Mouse (Mus musculus): ENCODE measurements at regions not wholly inside any gene's neighbourhood (a gene's known extent, or its start where the extent isn't known, plus 50 kb on each side); places are given as distances from the start of the nearest gene placed in this dataset.
A peak's percentile ranks its signal among the peaks of the same experiment; 100 is the strongest.
"Not testable (repeated sequence)": the region's sequence is repeated elsewhere in the genome, so short reads cannot be mapped to it uniquely, and the experiment has no call there.

- peak; percentile 74 for DNase-seq (ENCODE audit: low spot score)
These were observed 229.5 kb upstream of the Arglu1 start for GRCm38 (mm10) chr8:8919582-8920503.

- DNase-seq (ENCODE audit: low spot score), result no peak
These were observed 228.7 kb upstream of the Arglu1 start for GRCm38 (mm10) chr8:8919040-8919439.

- no peak for DNase-seq (ENCODE audit: low spot score)
These were observed 217.3 kb upstream of the Arglu1 start for GRCm38 (mm10) chr8:8907478-8908165.

- peak; percentile 41 for DNase-seq (ENCODE audit: low spot score)
These were observed 202.7 kb upstream of the Arglu1 start for GRCm38 (mm10) chr8:8892996-8893395.

- peak; percentile 48 for DNase-seq (ENCODE audit: low spot score)
These were observed 187.0 kb upstream of the Arglu1 start for GRCm38 (mm10) chr8:8877286-8877685.

GRCm38 (mm10) chr8:8876879-8877278, 186.6 kb upstream of the Arglu1 start:
- peak; percentile 15 for DNase-seq (ENCODE audit: low spot score)

- DNase-seq (ENCODE audit: low spot score), result no peak
These were observed 186.1 kb upstream of the Arglu1 start for GRCm38 (mm10) chr8:8876469-8876868.

GRCm38 (mm10) chr8:8871938-8872337, 181.6 kb upstream of the Arglu1 start:
- DNase-seq (ENCODE audit: low spot score), result no peak

- DNase-seq (ENCODE audit: low spot score), result no peak
These were observed 180.7 kb upstream of the Arglu1 start for GRCm38 (mm10) chr8:8871039-8871438.

GRCm38 (mm10) chr8:8870487-8870886, 180.2 kb upstream of the Arglu1 start:
- peak; percentile 80 for DNase-seq (ENCODE audit: low spot score)

GRCm38 (mm10) chr8:8869338-8869737, 179.0 kb upstream of the Arglu1 start:
- DNase-seq (ENCODE audit: low spot score), result no peak

GRCm38 (mm10) chr8:8867924-8868323, 177.6 kb upstream of the Arglu1 start:
- no peak for DNase-seq (ENCODE audit: low spot score)

GRCm38 (mm10) chr8:8867126-8867777, 176.9 kb upstream of the Arglu1 start:
- peak; percentile 17 for DNase-seq (ENCODE audit: low spot score)

GRCm38 (mm10) chr8:8862767-8863166, 172.4 kb upstream of the Arglu1 start:
- DNase-seq (ENCODE audit: low spot score), result no peak

GRCm38 (mm10) chr8:8861331-8861940, 171.1 kb upstream of the Arglu1 start:
- DNase-seq (ENCODE audit: low spot score), result no peak

GRCm38 (mm10) chr8:8858636-8859035, 168.3 kb upstream of the Arglu1 start:
- DNase-seq (ENCODE audit: low spot score), result no peak

GRCm38 (mm10) chr8:8852656-8853366, 162.5 kb upstream of the Arglu1 start:
- DNase-seq (ENCODE audit: low spot score), result no peak

GRCm38 (mm10) chr8:8851271-8851670, 160.9 kb upstream of the Arglu1 start:
- no peak for DNase-seq (ENCODE audit: low spot score)

GRCm38 (mm10) chr8:8850766-8851165, 160.4 kb upstream of the Arglu1 start:
- no peak for DNase-seq (ENCODE audit: low spot score)

- no peak for DNase-seq (ENCODE audit: low spot score)
These were observed 157.3 kb upstream of the Arglu1 start for GRCm38 (mm10) chr8:8847579-8847978.

GRCm38 (mm10) chr8:8842326-8842725, 152.0 kb upstream of the Arglu1 start:
- DNase-seq (ENCODE audit: low spot score), result no peak

- DNase-seq (ENCODE audit: low spot score), result not testable (repeated sequence)
These were observed 145.8 kb upstream of the Arglu1 start for GRCm38 (mm10) chr8:8836166-8836565.
